Mouse (Mus musculus): ENCODE results near the gene Fam107a. TPM values are rescaled to one million over a fixed set of nuclear protein-coding genes. Genes with fewer than 3 reads are reported as not detected.
"Not testable (repeated sequence)": the region's sequence is repeated elsewhere in the genome, so short reads cannot be mapped to it uniquely, and the experiment has no call there.

Fam107a gene
- total RNA-seq, 2 experiments from 2014 or later, result 7.4 to 8.0 TPM

GRCm38 (mm10) chr14:8316366-8317193 lies 1.2 kb downstream of the Fam107a start:
- DNase-seq (ENCODE audit: low spot score in 2 of 2), result no peak

- DNase-seq (ENCODE audit: low spot score in 2 of 2), result no peak
Measured at GRCm38 (mm10) chr14:8315169-8315568, 2.7 kb downstream of the Fam107a start.

GRCm38 (mm10) chr14:8314536-8314935 lies 3.3 kb downstream of the Fam107a start:
- DNase-seq (ENCODE audit: low spot score in 2 of 2), result peak in 1 of 2 experiments; percentile 32

GRCm38 (mm10) chr14:8313877-8314276 lies 3.9 kb downstream of the Fam107a start:
- DNase-seq (ENCODE audit: low spot score in 2 of 2), result no peak

GRCm38 (mm10) chr14:8309621-8310141 lies 8.1 kb downstream of the Fam107a start:
- DNase-seq (ENCODE audit: low spot score in 2 of 2), result no peak

- no peak for DNase-seq (ENCODE audit: low spot score in 2 of 2)
Measured at GRCm38 (mm10) chr14:8308650-8309049, 9.2 kb downstream of the Fam107a start.

GRCm38 (mm10) chr14:8306884-8307283 lies 10.9 kb downstream of the Fam107a start:
- DNase-seq (ENCODE audit: low spot score in 2 of 2), result no peak

GRCm38 (mm10) chr14:8305014-8305413 lies 12.8 kb downstream of the Fam107a start:
- no peak for DNase-seq (ENCODE audit: low spot score in 2 of 2)

GRCm38 (mm10) chr14:8304082-8304481 lies 13.7 kb downstream of the Fam107a start:
- DNase-seq (ENCODE audit: low spot score in 2 of 2), result no peak

GRCm38 (mm10) chr14:8302687-8303086 lies 15.1 kb downstream of the Fam107a start:
- DNase-seq (ENCODE audit: low spot score in 2 of 2), result no peak

- DNase-seq (ENCODE audit: low spot score in 2 of 2), result peak; percentile 47 to 69
Measured at GRCm38 (mm10) chr14:8300281-8300680, 17.5 kb downstream of the Fam107a start.

GRCm38 (mm10) chr14:8297889-8298293 lies 19.9 kb downstream of the Fam107a start:
- DNase-seq (ENCODE audit: low spot score in 2 of 2), result no peak

GRCm38 (mm10) chr14:8294257-8294656 lies 23.6 kb downstream of the Fam107a start:
- DNase-seq (ENCODE audit: low spot score in 2 of 2), result no peak

- DNase-seq (ENCODE audit: low spot score in 2 of 2), result peak in 1 of 2 experiments; percentile 49
Measured at GRCm38 (mm10) chr14:8286595-8286994, 31.2 kb downstream of the Fam107a start.

- DNase-seq (ENCODE audit: low spot score in 2 of 2), result no peak
Measured at GRCm38 (mm10) chr14:8283784-8284183, 34.0 kb downstream of the Fam107a start.

- DNase-seq (ENCODE audit: low spot score in 2 of 2), result not testable (repeated sequence)
Measured at GRCm38 (mm10) chr14:8271281-8271680, 46.5 kb downstream of the Fam107a start.

- no peak for DNase-seq (ENCODE audit: low spot score in 2 of 2)
Measured at GRCm38 (mm10) chr14:8264378-8264777, 53.4 kb downstream of the Fam107a start.

- no peak for DNase-seq (ENCODE audit: low spot score in 2 of 2)
Measured at GRCm38 (mm10) chr14:8262242-8262641, 55.6 kb downstream of the Fam107a start.

GRCm38 (mm10) chr14:8260214-8260613 lies 57.6 kb downstream of the Fam107a start:
- no peak for DNase-seq (ENCODE audit: low spot score in 2 of 2)

- DNase-seq (ENCODE audit: low spot score in 2 of 2), result no peak
Measured at GRCm38 (mm10) chr14:8259166-8259565, 58.7 kb downstream of the Fam107a start, which contains the start of gene Acox2. TSS of gene Acox2 (minus strand) at chr14:8259353.

- no peak for DNase-seq (ENCODE audit: low spot score in 2 of 2)
Measured at GRCm38 (mm10) chr14:8258752-8259151, 59.1 kb downstream of the Fam107a start.

GRCm38 (mm10) chr14:8258335-8258627 lies 59.5 kb downstream of the Fam107a start:
- no peak for DNase-seq (ENCODE audit: low spot score in 2 of 2)
